8 mouse cellular contexts compared by ENCODE assay signal in genomic region chr6:108064918-108065526, GRCm38 (mm10). TPM values are rescaled to one million over a fixed set of nuclear protein-coding genes. Genes with fewer than 3 reads are reported as not detected.
DNase-seq lines count a peak whose midpoint lies in the region; ATAC-seq lines count a peak whose summit lies in the region.

Gene Setmar (plus strand): TSS chr6:108065045.

- WGBS in hindbrain, embryonic 12.5 days, result under 1% methylated on average over 24 of the region's 24 CpGs

- H3K4me1 ChIP-seq in hindbrain, embryonic 12.5 days, result no peaks in the 10 kb centered on the region

- peak within 1 kb of the TSS; percentile 58 for H3K4me2 ChIP-seq in hindbrain, embryonic 12.5 days (replicated peaks)

- H3K4me3 ChIP-seq in hindbrain, embryonic 12.5 days, result peak within 1 kb of the TSS; percentile 55

- H3K36me3 ChIP-seq in hindbrain, embryonic 12.5 days, result no peaks in the 10 kb centered on the region

- H3K9ac ChIP-seq in hindbrain, embryonic 12.5 days, result peak within 1 kb of the TSS; percentile 61; the same call in 1 of the 2 replicates

- no peaks in the 10 kb centered on the region for H3K27me3 ChIP-seq in hindbrain, embryonic 12.5 days

- H3K9me3 ChIP-seq in hindbrain, embryonic 12.5 days (replicated peaks), result no peaks in the 10 kb centered on the region

- DNase-seq in Muller cell, postnatal 12 days (ENCODE audit: inconsistent ontology term), result peak; percentile 99
- peak; percentile 98 for DNase-seq in cerebellum, adult 9-11 months
- peak; percentile 94 for DNase-seq in frontal cortex, postnatal 10 days (ENCODE audit: low spot score in 2 of 2)
- DNase-seq in layer of hippocampus, postnatal 14 days (ENCODE audit: low spot score in 2 of 2), result peak; percentile 97 to 99
- DNase-seq in lung, postnatal 14 days, result peak; percentile 98
- DNase-seq in retina, adult 2 months (ENCODE audit: low read depth, low spot score), result peak; percentile 96
- peak; percentile 96 to 99 for DNase-seq in thymus, postnatal 36 days

- H3K27ac ChIP-seq in hindbrain, embryonic 12.5 days, result peak within 1 kb of the TSS; percentile 91

- ATAC-seq in hindbrain, embryonic 12.5 days (ENCODE audit: low FRiP score), result peak; percentile 99

RNA-seq across cellular contexts. Expression of gene Setmar, which starts in this region (rescaled TPM):
- polyA plus RNA-seq in hindbrain, embryonic 12.5 days (2016; fragmentation: Nextera tagmentation; extraction: Ambion mirVana), result 7.9 and 8.7 TPM in 2 replicates
- 1 to 10 TPM; 7.3 to 8.5 TPM for total RNA-seq in layer of hippocampus, postnatal 14 days (2021)

Comparison
In these comparisons a context has a peak if more than half of its experiments do, and no peak if none do; other contexts are left out.
1. Peak in every context shown above with its lines: DNase-seq, ATAC-seq, H3K4me3 ChIP-seq and H3K27ac ChIP-seq.